Mouse (Mus musculus) megakaryocyte-erythroid progenitor cell, adult 5-6 weeks (primary cell): ENCODE data around the gene Atp13a4. TPM values are rescaled to one million over a fixed set of nuclear protein-coding genes. Genes with fewer than 3 reads are reported as not detected.

Experiments
- ATAC-seq: replicated peaks from 2 replicates; pipeline ENCODE4 v1.8.0; 2016; ENCODE audit warnings: mild to moderate bottlenecking, inconsistent platforms; ENCODE audit not compliant: severe bottlenecking, poor library complexity, low FRiP score, low TSS enrichment
- total RNA-seq, 2 experiments: library from RNA; stranded (forward) in 1 of 2; stranded (reverse) in 1 of 2; fragments of 200-1000, 215-1000 nt in 1 of 2; fragments of >200 nt in 1 of 2; fragmentation: Nextera tagmentation in 1 of 2; gene quantifications; 2 replicates each; pipeline ENCODE4 v1.2.3; 2014 to 2017

The Atp13a4 gene
- total RNA-seq, 2 experiments from 2014 or later, result not detected

GRCm38 (mm10) chr16:29491031-29491430, 53.6 kb downstream of the Atp13a4 start:
- no peak for ATAC-seq

- ATAC-seq, result no peak
Observed at GRCm38 (mm10) chr16:29481439-29481838, 63.2 kb downstream of the Atp13a4 start.

GRCm38 (mm10) chr16:29480396-29480795, 64.3 kb downstream of the Atp13a4 start:
- no peak for ATAC-seq

- ATAC-seq, result no peak
Observed at GRCm38 (mm10) chr16:29463798-29464197, 80.9 kb downstream of the Atp13a4 start.

- ATAC-seq, result no peak
Observed at GRCm38 (mm10) chr16:29459331-29459730, 85.3 kb downstream of the Atp13a4 start.

- no peak for ATAC-seq
Observed at GRCm38 (mm10) chr16:29456851-29457250, 87.8 kb downstream of the Atp13a4 start.

GRCm38 (mm10) chr16:29453282-29453681, 91.4 kb downstream of the Atp13a4 start:
- no peak for ATAC-seq

- ATAC-seq, result peak; percentile 82
Observed at GRCm38 (mm10) chr16:29451706-29452105, 93.0 kb downstream of the Atp13a4 start.

- no peak for ATAC-seq
Observed at GRCm38 (mm10) chr16:29442126-29442525, 102.5 kb downstream of the Atp13a4 start.

GRCm38 (mm10) chr16:29441405-29441985, 103.2 kb downstream of the Atp13a4 start:
- ATAC-seq, result no peak

- ATAC-seq, result no peak
Observed at GRCm38 (mm10) chr16:29438045-29438444, 106.6 kb downstream of the Atp13a4 start.

- ATAC-seq, result no peak
Observed at GRCm38 (mm10) chr16:29435746-29436145, 108.9 kb downstream of the Atp13a4 start.

- ATAC-seq, result peak; percentile 77; the same call in 1 of the 2 replicates
Observed at GRCm38 (mm10) chr16:29434712-29435111, 110.0 kb downstream of the Atp13a4 start.

GRCm38 (mm10) chr16:29414822-29415221, 129.8 kb downstream of the Atp13a4 start:
- ATAC-seq, result no peak

GRCm38 (mm10) chr16:29407319-29407718, 137.3 kb downstream of the Atp13a4 start:
- ATAC-seq, result no peak

- ATAC-seq, result no peak
Observed at GRCm38 (mm10) chr16:29399079-29399478, 145.6 kb downstream of the Atp13a4 start.

GRCm38 (mm10) chr16:29384781-29385180, 159.9 kb downstream of the Atp13a4 start:
- ATAC-seq, result no peak

- no peak for ATAC-seq
Observed at GRCm38 (mm10) chr16:29378458-29378857, 166.2 kb downstream of the Atp13a4 start, which contains the start of gene Atp13a5. Gene Atp13a5 (minus strand): TSS chr16:29378732.

GRCm38 (mm10) chr16:29374636-29375035, 170.0 kb downstream of the Atp13a4 start:
- ATAC-seq, result no peak
